Mouse (Mus musculus): ENCODE data around the gene Slc26a1. TPM values are rescaled to one million over a fixed set of nuclear protein-coding genes. Genes with fewer than 3 reads are reported as not detected.
"Not testable (repeated sequence)": the region's sequence is repeated elsewhere in the genome, so short reads cannot be mapped to it uniquely, and the experiment has no call there.

The Slc26a1 gene
- total RNA-seq, 2 experiments from 2014 or later, result 0.02 to 0.04 TPM

DNA sequence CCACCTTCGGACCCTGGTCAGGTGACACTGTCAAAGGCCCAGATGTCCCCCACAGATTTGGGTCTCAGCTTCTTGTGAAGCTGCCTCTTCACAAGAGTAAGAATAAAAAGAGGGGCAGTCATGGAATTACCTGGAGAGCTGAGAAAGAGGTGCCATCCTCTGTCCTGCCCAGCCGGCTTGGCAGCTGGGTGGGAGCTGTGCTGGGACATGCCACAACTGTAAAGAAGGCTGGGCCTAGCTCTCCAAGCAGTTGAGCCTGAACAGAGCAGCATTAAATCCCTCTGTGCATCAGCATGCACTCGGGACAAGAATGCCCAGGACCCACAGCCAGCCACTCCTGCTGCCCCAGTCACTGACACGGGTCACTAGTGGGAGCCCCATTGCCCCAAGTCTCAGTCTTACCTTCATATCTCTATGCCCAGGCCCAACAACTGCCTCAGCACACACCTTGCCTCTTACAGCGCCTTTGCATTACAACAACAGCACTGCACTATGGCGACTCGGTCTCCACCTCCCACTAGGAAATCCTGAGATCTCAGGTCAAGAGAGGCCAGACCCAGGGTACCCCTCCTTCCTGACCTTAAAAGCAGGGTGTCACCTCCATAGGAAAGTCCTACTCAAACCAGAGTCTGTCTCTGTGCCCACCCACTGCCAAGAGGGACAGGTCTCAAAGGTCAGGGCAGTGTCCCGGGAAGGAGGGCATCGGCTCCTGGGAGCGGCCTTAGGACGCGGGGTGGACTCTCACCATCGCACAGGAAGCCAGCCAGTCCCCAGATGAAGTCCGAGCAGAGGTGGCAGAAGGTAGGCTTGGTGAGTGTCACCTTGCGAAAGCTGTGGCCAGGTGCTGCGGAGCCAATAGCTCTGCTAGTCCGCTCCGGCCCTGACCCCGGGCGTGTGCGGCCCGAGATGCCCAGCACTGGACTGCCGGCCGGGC lies 15.4 kb downstream of the Slc26a1 start, which contains the start of gene Idua:
Gene Idua, plus strand, starts transcription at position 634 of the 934 bp plus-strand sequence.
- ATAC-seq (ENCODE audit: poor library complexity, severe bottlenecking), result peak; percentile 37

DNA sequence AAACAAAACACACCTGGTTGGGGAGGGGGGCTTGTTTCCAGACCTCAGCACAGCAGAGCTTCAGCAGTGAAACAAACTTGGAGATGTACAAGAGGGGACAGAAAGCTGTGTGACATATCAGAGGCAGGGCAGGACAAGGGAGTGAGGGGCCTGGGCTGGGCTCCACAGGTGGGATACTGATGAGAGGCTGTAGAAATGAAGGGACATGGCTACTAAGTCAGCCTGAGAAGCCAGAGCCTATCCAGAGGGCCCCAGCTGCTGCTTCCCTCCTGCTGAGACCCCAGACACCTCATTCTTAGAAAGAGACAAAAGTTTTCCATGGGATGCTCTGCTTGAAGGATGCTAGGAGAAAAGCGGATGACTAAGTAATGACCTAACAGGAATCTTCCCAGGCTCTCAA lies 16.8 kb downstream of the Slc26a1 start:
- ATAC-seq (ENCODE audit: poor library complexity, severe bottlenecking), result no peak

DNA sequence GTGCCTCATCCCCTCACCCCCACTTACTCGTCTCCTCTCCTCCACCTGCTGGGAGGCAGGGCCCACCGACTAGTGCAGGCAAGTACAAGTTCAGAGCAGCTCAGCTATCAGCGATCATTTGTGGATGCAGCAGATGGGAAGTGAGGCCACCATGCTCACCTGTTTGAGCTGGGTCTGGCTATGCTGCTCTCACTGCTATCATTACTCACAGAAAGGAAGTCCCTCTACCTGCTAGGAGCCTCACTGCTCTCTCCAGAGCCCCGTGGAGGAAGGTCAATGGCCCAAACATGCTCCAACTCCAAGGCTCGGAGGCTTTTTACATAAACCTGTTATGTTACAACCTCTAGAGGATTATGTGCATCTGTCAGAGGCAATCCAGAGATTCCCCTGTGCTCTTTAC lies 18.0 kb downstream of the Slc26a1 start:
- ATAC-seq (ENCODE audit: poor library complexity, severe bottlenecking), result no peak

DNA sequence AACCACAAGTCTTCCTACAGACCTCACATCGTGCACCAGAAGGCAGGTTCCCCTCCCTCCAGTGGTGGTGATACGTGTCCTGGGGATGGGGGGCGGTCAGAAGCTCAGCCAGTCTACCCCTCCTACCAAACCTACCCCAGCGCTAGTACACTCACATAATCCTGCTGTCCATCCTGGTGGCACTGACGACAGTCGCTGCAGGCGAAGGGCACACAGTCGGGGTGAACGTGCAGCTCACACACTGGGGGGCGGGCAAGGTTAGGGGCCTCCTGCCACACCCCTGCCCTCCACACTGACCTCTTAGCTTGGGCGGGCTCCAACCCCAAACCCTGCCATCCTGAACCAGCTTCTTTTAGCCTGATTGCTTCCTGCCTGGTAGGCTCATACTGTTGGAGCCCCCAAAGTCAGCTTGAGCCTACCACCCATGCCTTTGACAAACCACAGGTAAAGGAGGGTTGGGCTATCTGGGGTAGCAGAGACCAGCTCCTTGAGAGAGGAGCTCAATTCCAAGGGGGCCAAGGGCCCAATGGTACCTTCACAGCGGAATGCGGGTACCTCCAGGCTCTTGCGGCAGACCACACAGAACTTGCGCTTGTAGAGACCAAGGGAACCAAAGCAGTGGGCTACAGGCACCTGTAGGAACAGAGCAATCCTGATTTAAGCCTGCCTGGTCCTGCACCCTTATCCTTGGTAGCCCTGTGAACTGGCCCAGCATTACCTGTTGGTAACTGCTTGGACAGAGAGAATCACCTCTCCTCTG lies 19.3 kb downstream of the Slc26a1 start:
- no peak for ATAC-seq (ENCODE audit: poor library complexity, severe bottlenecking)

DNA sequence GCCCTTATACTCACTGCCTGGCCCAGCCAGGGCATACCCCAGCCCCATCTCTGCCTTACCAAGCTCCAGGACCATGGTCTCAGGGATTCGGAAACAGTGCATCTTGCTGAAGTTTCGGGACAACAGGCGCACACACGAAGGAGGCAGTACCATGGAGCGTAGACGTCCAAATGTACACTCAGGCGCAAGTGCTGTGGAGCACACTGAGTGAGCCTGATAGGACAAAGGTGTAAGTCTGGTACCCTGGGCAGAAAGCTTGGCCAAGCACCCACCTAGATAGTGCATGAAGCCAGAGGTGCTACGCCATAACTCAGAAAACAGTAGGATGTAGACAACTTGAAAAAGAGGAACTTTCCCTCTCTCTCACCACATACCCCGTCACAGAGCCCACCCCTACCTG lies 20.0 kb downstream of the Slc26a1 start:
- no peak for ATAC-seq (ENCODE audit: poor library complexity, severe bottlenecking)

DNA sequence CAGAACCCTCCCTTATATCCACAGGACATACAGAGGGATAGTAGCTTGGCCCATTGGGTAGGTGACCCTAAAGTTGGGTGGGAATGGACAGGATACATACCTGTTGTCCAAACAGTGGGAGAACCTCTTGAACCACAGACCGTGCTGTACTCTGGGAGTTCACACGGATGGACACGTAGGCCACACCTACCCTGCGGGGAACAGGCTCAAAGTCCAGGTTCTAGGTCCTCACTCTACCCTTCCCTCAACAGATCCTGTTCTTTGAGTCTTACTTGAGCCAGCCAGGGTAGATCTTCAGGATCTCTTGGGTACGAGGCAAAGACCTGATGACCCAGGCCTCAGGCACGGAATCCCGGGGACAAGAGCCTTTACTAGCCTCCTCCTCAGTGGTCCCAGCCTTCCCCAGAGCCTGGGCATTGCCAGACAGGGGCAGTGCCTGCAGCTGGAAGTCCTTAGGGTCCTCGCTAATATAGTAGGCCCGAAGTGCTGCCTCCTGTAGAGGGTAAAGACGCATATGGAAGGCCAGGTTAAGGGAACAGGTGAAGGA lies 20.9 kb downstream of the Slc26a1 start:
- no peak for ATAC-seq (ENCODE audit: poor library complexity, severe bottlenecking)

DNA sequence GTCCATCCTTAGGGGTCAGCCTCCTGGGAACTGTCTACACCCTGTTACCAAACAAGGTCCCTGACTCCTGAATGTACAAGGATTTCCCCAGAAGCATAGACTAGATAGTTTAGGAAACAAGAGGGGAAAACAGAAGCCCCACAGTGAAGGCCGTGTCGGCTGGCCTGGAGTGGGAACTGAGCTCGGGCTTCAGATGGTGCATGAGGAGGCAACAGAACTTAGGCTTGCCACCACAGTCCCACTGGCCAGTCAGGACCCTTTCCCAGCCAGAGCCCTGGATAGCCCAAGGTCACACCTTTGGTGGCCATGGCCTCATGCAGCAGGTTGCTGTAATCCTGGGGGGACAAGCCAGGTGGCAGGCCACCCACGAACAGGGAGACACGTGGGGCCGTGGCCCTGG lies 22.0 kb downstream of the Slc26a1 start:
- no peak for ATAC-seq (ENCODE audit: poor library complexity, severe bottlenecking)

DNA sequence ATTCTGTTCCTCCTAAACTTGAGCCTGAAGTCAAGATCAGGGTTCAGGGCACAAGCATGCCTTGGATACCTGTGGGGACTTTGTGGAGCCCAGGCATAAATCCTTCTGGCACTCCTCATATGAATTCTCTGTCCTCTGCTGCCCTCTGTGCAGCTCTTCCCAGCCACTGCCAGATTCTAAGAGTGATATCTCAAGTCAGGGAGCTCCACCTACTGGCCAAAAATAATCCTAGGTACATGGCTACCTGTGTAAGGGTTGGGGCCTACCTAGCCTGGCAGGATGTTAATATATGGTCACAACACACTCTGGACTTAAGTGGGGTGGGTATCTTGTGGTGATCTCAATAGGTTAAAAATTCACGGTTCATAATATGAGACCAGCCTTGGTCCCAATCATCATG lies 23.5 kb downstream of the Slc26a1 start:
- ATAC-seq (ENCODE audit: poor library complexity, severe bottlenecking), result peak; percentile 86

DNA sequence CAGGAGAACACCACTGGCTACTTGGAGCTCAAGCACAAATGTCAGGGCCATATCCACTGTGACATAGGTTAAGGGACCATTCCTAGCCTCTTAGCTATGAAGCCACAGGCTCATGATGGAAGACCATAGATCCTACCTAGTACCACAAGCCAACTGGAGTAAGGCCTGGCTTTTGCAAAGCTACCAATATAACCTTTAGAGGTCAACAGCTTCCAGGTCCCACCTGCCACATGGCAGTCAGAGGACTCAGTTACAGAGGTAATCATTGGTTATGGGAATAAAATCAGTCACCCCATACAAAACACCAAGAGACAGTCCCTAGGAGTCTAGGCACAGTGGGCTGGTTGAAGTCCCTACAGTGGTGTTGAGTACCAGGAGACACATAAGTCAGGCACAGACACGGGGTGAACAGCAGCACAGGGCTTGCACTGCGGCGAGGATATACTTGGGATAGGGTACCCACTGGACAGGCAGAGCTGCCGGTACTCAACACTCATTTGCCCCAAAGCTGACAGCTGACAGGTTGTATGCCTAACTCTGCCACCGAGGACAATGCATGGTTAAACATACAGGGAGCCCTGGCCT lies 24.1 kb downstream of the Slc26a1 start:
- ATAC-seq (ENCODE audit: poor library complexity, severe bottlenecking), result no peak

DNA sequence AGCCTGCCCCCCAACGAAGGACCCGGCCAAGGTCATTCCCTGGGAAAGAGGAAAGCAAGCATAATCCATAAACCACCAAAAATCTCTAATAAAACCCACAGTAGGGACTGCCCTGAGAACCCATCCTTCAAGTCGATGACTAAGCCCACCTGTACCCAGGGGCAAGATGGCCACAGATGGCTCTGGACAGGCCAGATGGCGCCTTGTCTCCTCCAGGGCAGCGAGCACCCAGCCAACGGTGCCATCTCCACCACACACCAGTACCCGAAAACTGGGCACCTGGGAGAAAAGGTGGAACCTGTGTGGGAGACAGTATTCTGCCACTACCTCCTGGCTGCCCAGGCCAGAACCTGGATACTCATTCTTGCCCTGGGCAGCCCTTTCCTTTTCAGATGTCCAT lies 25.0 kb downstream of the Slc26a1 start:
- no peak for ATAC-seq (ENCODE audit: poor library complexity, severe bottlenecking)

DNA sequence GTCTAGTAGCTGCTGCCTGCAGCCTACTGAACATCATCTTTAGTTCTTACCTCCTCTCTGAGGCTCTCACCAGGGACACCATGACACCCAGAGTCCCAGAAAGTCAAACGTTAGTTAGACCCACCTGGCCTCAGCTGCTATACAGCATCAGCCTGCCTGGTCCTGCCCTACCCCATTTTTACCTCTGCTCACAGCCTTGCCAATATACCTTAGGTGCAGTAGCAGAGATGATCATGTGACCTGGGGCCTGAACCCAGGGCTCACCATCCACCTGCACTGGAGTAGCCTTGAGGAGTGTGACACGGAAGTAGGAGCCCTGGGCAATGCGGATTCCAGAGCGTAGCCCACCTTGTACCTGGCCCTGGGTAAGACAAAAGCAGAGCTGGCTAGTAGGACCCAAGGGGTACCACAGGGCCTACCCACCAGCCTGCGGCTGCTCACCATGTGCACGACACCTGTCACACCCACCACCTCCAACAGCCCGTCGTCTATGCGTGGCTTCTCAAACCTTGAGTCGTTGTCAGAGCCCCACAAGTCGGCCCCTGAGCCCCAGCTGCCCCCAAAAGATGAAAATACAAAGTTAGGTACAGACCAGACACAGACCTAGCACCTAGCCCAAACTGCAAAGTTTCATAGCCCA lies 26.3 kb downstream of the Slc26a1 start:
- no peak for ATAC-seq (ENCODE audit: poor library complexity, severe bottlenecking)

DNA sequence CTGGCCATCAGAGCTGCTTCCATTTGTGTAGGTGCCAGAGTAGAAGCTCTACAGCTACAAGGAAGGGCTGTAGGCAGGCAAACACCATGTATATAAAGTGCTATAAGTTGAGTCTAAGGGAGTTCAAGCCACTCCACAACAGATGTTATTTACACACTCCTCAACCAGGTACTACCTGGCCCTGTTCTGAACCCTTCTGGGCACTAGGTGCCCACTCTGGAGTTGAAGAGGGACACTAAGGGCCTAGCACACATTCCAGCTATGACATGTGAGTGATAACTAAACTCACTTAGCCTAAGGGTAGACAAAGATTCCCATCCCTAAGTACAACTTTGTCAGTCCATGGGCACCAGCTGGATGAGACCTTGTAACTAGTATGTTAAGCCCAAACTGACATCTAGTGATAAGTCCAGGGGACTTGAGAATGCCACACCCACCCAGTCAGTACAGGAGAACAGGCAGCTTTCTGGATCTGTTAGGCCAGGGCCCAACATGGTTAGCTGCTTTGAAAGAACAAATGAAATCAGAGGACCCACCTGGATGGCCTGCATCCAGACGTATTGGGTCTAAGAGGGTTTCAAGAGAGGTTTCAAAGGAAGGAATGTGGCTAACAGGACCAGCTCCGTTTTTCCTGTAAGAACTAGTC lies 27.4 kb downstream of the Slc26a1 start:
- no peak for ATAC-seq (ENCODE audit: poor library complexity, severe bottlenecking)

DNA sequence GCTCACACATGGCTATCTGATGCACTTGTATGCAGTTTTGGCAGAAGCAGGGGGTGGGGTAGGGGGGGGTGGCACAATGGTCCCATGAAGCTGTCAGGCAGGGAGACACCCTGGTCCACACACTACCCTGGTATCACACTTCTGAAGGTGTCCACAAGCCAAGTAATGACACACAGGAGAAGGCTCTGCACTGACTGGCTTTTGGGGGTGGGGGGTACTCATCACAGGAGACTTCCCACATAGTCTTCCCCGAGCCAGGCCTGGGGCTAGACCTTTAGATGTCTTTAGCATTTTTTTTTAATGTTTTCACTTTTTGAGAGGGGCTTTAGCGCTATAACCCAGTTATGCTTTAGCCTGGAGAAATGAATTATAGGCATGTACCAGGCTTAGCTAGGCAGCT lies 28.1 kb downstream of the Slc26a1 start:
- no peak for ATAC-seq (ENCODE audit: poor library complexity, severe bottlenecking)

DNA sequence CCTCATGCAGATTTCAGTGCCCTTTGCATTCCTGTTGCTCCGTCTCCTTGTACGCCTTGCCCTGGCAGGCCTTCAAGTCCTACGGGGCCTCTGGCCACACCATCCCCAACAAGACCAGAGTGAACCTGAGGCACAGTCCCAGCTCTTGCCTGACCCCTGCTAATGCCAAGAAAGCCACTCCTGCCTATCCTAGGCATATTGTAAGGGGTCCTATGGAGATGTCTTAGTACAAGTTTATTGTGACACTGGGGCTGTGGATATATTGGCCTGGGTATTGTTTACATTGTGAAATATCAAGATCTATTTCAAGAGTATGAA lies 29.1 kb downstream of the Slc26a1 start:
- no peak for ATAC-seq (ENCODE audit: poor library complexity, severe bottlenecking)

DNA sequence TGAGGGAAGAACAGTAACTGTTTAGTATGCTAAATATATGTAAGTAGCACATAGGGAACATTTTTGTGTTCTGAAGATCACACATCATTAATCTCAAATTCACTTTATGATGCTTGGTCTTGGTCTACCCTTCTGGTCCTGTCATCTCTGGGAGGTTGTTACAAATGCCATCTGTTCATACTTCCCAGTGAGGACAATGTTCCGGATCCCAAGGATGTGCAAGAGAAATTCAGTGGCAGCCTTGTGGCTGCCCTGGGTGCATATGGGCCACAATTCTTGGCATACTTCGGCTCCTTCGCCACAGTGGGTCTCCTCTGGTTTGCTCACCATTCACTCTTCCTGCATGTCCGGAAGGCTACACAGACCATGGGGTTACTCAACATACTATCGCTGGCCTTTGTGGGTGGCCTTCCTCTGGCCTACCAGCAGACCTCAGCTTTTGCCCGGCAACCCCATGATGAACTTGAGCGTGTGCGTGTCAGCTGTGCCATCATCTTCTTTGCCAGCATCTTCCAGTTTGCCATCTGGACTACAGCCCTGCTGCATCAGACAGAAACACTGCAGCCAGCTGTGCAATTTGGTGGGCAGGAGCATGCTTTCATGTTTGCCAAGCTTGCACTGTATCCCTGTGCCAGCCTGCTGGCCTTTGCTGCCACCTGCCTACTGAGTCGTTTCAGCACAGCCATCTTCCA lies 29.6 kb downstream of the Slc26a1 start:
- ATAC-seq (ENCODE audit: poor library complexity, severe bottlenecking), result no peak

DNA sequence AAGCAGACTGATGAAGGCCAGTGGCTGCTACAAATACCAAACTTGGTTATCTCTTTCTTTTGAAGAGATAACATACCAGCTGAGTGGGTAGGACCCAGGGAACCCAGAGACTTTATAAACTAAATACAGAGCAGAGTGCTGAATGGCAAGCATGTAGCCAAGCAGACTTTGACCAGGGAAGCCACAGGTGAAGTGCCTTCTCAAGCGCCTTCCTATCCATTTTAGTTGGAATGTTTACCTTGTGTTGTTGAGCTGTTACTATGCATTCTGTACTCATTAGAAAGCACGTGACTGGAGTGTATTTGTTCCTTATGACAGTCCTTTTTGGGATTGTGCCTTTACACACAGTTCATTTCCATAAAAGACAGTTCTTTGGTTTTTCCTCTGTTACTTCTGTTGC lies 31.7 kb downstream of the Slc26a1 start:
- ATAC-seq (ENCODE audit: poor library complexity, severe bottlenecking), result no peak

DNA sequence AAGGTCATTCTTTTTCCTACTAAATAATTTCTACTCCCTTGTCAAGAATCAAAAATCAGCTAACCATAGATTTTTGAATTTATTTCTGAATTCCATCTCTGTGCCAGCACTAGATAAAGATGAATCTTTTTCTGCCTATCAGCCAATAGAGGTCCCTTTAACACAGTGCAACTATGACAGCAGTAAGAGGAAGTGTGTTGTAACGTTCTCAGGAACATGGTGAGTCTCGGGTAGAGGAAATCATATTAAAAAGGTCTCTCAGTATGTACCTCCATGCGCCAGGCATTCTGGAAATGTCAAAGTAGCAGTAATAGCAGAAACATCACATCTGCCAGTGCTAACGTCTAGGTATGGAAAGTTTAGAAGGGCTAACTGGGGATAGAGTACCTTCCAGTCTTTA lies 39.2 kb downstream of the Slc26a1 start:
- peak; percentile 93 for ATAC-seq (ENCODE audit: poor library complexity, severe bottlenecking)

DNA sequence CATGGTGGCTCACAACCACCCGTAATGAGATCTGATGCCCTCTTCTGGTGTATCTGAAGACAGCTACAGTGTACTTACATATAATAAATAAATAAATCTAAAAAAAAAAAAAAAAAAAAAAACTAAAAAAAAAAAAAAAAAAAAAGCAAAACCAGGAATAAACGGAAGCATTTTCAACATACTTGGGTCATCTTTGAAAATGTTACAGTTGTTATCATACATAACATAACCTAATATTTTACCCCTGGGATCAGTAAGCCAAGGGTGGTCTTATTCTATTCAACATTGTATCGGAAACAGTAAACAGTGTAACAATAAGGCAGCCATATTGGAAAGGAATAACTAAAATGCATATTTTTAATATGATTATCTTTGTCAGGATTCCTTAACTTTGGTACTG lies 41.3 kb downstream of the Slc26a1 start:
- not testable (repeated sequence) for ATAC-seq (ENCODE audit: poor library complexity, severe bottlenecking)

DNA sequence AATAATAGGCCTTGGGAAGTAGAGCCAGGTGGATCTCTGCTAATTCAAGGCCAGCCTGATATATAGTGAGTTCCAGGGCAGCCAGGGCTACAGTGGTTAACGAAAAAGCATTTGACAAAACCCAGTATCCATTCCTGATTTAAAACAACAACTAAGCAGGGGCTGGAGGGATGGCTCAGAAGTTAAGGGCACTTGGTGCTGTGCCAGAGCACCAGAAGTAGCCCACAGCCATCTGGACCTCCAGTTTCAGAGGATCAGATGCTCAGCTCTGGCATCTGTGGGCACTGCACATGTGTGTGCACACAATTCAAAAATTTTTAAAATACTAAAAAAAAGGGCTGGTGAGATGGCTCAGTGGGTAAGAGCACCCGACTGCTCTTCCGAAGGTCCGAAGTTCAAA lies 41.7 kb downstream of the Slc26a1 start:
- no peak for ATAC-seq (ENCODE audit: poor library complexity, severe bottlenecking)

Data from megakaryocyte, adult 5-6 weeks (primary cell).